Mouse (Mus musculus): ENCODE data around the gene Snrpg.
"Not testable (repeated sequence)": the region's sequence is repeated elsewhere in the genome, so short reads cannot be mapped to it uniquely, and the experiment has no call there.

Gene Snrpg

DNA sequence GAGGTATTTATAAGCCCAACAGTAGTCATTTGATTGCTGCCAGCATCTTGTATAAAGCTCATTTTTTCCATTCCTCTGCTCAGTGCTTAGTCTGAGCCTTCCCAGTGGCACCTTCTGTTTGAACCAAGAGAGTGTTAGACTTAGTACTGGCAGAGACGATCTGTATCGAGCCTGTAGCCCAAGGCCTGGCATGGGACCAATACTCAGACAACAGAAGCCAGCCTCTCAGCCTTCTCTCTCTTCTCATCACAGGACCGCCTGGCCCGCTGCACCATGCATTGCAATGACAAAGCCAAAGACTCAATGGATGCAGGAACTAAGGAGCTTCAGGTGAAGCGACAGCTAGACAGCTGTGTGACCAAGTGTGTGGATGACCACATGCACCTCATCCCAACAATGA is 2.6 kb upstream of the Snrpg start:
- DNase-seq (ENCODE audit: low spot score), result no peak

GRCm38 (mm10) chr6:86370093-86370713 is 901 bp upstream of the Snrpg start:
- peak; percentile 23 for DNase-seq (ENCODE audit: low spot score)

GRCm38 (mm10) chr6:86371340-86371911 is 322 bp downstream of the Snrpg start:
- DNase-seq (ENCODE audit: low spot score), result peak; percentile 97

GRCm38 (mm10) chr6:86371950-86372516 is 929 bp downstream of the Snrpg start:
- DNase-seq (ENCODE audit: low spot score), result no peak

GRCm38 (mm10) chr6:86373556-86373955 is 2.5 kb downstream of the Snrpg start:
- no peak for DNase-seq (ENCODE audit: low spot score)

DNA sequence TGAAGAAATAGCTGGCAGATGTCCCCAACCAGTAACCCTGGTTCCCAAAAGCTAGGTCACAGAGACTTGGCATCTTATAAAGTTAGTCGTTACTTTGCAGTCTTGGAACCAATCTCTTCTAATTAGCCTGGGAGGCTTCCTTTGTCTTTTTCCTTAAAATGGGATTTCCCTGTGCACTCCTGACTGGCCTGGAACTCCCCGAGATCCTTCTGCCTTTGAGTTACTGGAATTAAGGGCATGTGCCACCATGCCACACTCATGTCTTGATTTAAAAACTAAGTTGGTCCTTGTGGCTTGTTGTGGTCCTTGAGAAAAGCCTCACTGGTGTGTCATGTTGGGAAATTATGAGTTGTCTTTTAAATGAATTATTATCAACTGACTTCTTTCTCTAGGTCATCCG is 7.2 kb downstream of the Snrpg start:
- DNase-seq (ENCODE audit: low spot score), result no peak

DNA sequence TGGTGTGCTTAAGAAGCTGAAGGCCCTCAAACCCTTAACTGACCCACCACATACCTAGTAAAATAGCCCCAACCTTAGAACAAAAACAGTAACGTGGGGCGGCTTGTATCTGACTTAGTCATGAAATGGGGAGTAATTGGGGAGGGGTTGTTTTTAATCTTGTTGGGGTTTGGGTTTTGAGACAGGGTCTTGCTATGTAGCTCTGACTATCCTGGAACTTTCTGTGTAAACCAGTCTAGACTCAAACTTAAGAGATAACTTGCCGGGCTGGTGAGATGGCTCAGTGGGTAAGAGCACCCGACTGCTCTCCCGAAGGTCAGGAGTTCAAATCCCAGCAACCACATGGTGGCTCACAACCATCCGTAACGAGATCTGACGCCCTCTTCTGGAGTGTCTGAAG is 9.0 kb downstream of the Snrpg start:
- not testable (repeated sequence) for DNase-seq (ENCODE audit: low spot score)

- DNase-seq (ENCODE audit: low spot score), result no peak
These were observed 11.4 kb downstream of the Snrpg start for GRCm38 (mm10) chr6:86382551-86382950.

- DNase-seq (ENCODE audit: low spot score), result no peak
These were observed 12.3 kb downstream of the Snrpg start for GRCm38 (mm10) chr6:86383370-86383769.

GRCm38 (mm10) chr6:86384692-86385091 is 13.6 kb downstream of the Snrpg start:
- DNase-seq (ENCODE audit: low spot score), result no peak

DNA sequence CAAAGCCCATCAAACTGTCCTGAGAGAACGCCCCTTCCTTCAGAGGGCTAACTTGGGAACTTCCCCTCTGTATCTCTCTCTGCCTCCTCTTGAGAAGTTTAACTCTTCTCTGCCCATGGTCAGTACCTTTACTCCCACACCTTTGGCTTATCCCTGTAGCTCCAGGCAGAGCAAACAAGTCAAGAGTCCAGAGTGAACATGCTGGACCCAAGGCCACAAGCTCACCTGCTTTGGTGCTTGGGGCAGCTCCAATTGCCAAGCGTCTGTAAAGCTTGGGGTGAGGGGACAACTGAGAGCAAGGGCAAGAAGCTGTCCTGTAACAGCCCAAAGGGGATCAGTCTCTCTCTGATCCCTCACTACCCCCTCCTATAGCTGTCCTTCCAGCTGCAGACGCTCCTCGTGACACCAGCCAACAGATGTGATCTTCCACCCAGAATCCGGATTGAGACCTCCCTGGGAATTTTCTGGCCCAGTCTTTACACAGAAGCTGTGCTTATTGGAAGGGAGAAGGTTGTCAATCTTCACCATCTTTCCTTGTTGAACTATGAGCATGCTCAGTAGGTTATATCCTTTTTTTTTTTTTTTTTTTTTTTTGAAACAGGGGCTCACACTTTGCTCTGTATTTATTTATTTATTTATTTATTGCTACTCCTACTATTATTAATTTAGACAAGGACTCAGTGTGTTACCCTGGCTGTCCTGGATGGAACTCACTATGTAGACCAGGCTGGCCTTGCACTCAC is 14.4 kb downstream of the Snrpg start:
- no peak for DNase-seq (ENCODE audit: low spot score)

DNA sequence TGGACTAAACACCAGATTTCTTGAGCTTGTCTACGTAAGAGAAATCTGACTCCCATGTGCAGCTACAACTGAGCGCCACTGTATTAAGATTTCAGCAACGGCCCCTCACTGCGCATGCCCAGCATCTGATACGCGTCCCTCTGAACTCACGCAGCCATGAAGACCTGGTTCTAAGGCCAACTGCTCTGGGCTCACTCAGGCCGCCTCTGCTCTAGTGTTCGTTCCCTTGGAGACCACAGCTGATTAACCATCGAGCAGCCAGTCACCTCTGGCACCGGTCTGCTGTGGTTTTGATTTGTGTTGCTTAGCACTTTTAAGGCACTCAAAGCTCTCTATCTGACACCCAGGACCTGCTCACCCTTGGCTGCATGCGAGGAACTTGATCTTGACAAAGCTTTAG is 16.2 kb downstream of the Snrpg start:
- no peak for DNase-seq (ENCODE audit: low spot score)

- DNase-seq (ENCODE audit: low spot score), result no peak
These were observed 17.4 kb downstream of the Snrpg start for GRCm38 (mm10) chr6:86388461-86388860.

DNA sequence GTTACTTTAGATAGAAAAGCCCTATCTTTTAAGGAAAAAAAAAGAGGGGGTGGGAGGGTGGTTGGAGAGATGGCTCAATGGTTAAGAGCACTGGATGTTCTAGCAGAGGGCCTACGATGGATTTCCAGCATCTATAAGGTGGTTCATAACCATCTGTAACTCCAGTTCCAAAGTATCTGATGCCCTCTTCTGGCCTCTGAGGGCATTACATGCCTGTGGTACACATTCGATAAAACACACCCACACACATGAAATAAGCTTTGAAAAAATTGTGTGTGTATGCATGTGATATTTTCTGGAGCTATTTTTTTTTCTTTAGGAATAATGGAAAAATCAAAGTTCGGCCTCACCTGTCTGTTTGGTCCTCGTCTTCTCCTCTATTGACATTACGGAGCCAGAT is 20.2 kb downstream of the Snrpg start:
- DNase-seq (ENCODE audit: low spot score), result no peak

DNA sequence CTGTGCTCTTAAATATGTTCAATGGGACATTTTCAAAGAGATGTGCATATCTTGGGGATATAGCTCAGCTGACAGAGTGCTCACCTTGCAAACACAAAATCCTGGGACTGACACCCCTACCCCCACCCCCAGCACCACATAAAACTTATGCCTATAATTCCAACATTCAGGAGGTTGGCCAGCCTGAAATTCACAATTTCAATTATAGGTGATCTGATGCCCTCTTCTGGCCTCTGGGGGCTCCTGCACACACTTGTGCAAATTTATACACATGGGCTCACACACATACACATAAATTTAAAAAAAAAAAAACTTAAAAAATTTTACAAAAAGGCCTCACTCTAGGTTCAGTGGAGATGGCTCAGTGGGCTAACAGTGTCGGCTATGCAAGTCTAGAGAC is 22.1 kb downstream of the Snrpg start:
- no peak for DNase-seq (ENCODE audit: low spot score)

GRCm38 (mm10) chr6:86394078-86394720 is 23.1 kb downstream of the Snrpg start:
- DNase-seq (ENCODE audit: low spot score), result no peak

DNA sequence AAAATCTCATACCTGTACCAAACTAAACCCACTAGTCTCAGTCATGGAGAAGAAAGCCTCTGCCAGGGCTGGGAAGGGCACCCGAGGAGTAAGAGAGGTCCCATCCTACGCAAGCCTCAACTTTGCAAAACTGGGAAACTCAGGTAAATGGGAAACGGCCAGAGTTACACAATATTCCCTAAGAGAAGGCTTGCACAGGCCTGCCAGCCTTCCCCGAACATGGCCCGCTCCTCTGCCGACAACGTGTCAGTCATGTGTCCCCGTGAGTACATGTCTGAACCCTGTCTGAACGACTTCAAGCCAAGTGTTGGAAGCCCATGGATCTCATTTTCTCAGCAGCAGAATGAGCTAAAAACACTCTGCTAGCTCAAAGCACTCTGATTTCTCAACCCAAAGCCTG is 23.9 kb downstream of the Snrpg start:
- no peak for DNase-seq (ENCODE audit: low spot score)

- DNase-seq (ENCODE audit: low spot score), result no peak
These were observed 24.9 kb downstream of the Snrpg start for GRCm38 (mm10) chr6:86395969-86396368.

GRCm38 (mm10) chr6:86396581-86397256 is 25.6 kb downstream of the Snrpg start, which contains the start of gene Pcyox1:
Gene Pcyox1, minus strand, starts transcription at chr6:86397154.
- DNase-seq (ENCODE audit: low spot score), result peak; percentile 88

GRCm38 (mm10) chr6:86397257-86397980 is 26.3 kb downstream of the Snrpg start:
- DNase-seq (ENCODE audit: low spot score), result peak; percentile 28

- no peak for DNase-seq (ENCODE audit: low spot score)
These were observed 27.9 kb downstream of the Snrpg start for GRCm38 (mm10) chr6:86398986-86399385.
